Mouse (Mus musculus): ENCODE data around the gene Sct. TPM values are rescaled to one million over a fixed set of nuclear protein-coding genes. Genes with fewer than 3 reads are reported as not detected.
"Not testable (repeated sequence)": the region's sequence is repeated elsewhere in the genome, so short reads cannot be mapped to it uniquely, and the experiment has no call there.

The Sct gene
- polyA plus RNA-seq, 1 experiment from 2014 or later = 1.6 TPM

- no peak overlapping the region for H3K9ac ChIP-seq
- H3K9me3 ChIP-seq (replicated peaks) = no peaks in the 10 kb centered on the region
- ATAC-seq (replicated peaks; ENCODE audit: insufficient number of reproducible peaks, insufficient read depth, low FRiP score, low read depth) = no peak
- 30% methylated on average over 12 of the region's 12 CpGs for WGBS
- peak overlapping the region; percentile 71 for H3K4me3 ChIP-seq
- no peak overlapping the region for H3K27ac ChIP-seq
- H3K4me2 ChIP-seq = peak overlapping the region; percentile 89
- H3K4me1 ChIP-seq (replicated peaks) = peaks cover 16% of the 10 kb centered on the region
- peaks cover 42% of the 10 kb centered on the region for H3K36me3 ChIP-seq
- H3K27me3 ChIP-seq = no peaks in the 10 kb centered on the region
These were observed 14.0 kb downstream of the Sct start for GRCm38 (mm10) chr7:141264761-141265410.

- no peaks in the 10 kb centered on the region for H3K9me3 ChIP-seq (replicated peaks)
- H3K4me3 ChIP-seq = no peak overlapping the region
- no peak overlapping the region for H3K4me2 ChIP-seq
- no peaks in the 10 kb centered on the region for H3K27me3 ChIP-seq
- 70% methylated on average over 11 of the region's 11 CpGs for WGBS
- no peak overlapping the region for H3K9ac ChIP-seq
- peaks cover 16% of the 10 kb centered on the region for H3K4me1 ChIP-seq (replicated peaks)
- no peak for ATAC-seq (replicated peaks; ENCODE audit: insufficient number of reproducible peaks, insufficient read depth, low FRiP score, low read depth)
- H3K27ac ChIP-seq = no peak overlapping the region
- H3K36me3 ChIP-seq = peaks cover 49% of the 10 kb centered on the region
These were observed 14.8 kb downstream of the Sct start for GRCm38 (mm10) chr7:141264041-141264700.

- Histone ChIP-seq H3K9ac (no peak overlapping the region), H3K4me1 (replicated peaks) (peaks cover 16% of the 10 kb centered on the region), H3K27ac (no peak overlapping the region), H3K9me3 (replicated peaks) (no peaks in the 10 kb centered on the region), H3K4me3 (no peak overlapping the region), H3K27me3 (no peaks in the 10 kb centered on the region), H3K36me3 (peaks cover 54% of the 10 kb centered on the region), H3K4me2 (no peak overlapping the region)
- no peak for ATAC-seq (replicated peaks; ENCODE audit: insufficient number of reproducible peaks, insufficient read depth, low FRiP score, low read depth)
- WGBS = 86% methylated on average over 13 of the region's 13 CpGs
These were observed 15.3 kb downstream of the Sct start for GRCm38 (mm10) chr7:141263640-141264039.

GRCm38 (mm10) chr7:141261480-141261879 is 17.5 kb downstream of the Sct start:
- Histone ChIP-seq H3K9me3 (replicated peaks) (no peaks in the 10 kb centered on the region), H3K4me1 (replicated peaks) (peaks cover 14% of the 10 kb centered on the region), H3K36me3 (peaks cover 76% of the 10 kb centered on the region), H3K27ac (no peak overlapping the region), H3K4me3 (no peak overlapping the region), H3K27me3 (no peaks in the 10 kb centered on the region), H3K4me2 (no peak overlapping the region), H3K9ac (no peak overlapping the region)
- no peak for ATAC-seq (replicated peaks; ENCODE audit: insufficient number of reproducible peaks, insufficient read depth, low FRiP score, low read depth)
- WGBS = 91% methylated on average over 3 of the region's 3 CpGs

GRCm38 (mm10) chr7:141256159-141256558 is 22.8 kb downstream of the Sct start:
- no peak overlapping the region for H3K9ac ChIP-seq
- no peak overlapping the region for H3K27ac ChIP-seq
- no peaks in the 10 kb centered on the region for H3K4me1 ChIP-seq (replicated peaks)
- peaks cover 84% of the 10 kb centered on the region for H3K36me3 ChIP-seq
- 82% methylated on average over 10 of the region's 10 CpGs for WGBS
- H3K27me3 ChIP-seq = no peaks in the 10 kb centered on the region
- no peak overlapping the region for H3K4me3 ChIP-seq
- no peak overlapping the region for H3K4me2 ChIP-seq
- ATAC-seq (replicated peaks; ENCODE audit: insufficient number of reproducible peaks, insufficient read depth, low FRiP score, low read depth) = no peak
- H3K9me3 ChIP-seq (replicated peaks) = no peaks in the 10 kb centered on the region

GRCm38 (mm10) chr7:141250486-141250885 is 28.4 kb downstream of the Sct start:
- 85% methylated on average over 4 of the region's 4 CpGs for WGBS
- H3K4me3 ChIP-seq; H3K9ac ChIP-seq; H3K4me1 ChIP-seq (replicated peaks); H3K9me3 ChIP-seq (replicated peaks); H3K27ac ChIP-seq; ATAC-seq (replicated peaks; ENCODE audit: insufficient number of reproducible peaks, insufficient read depth, low FRiP score, low read depth); H3K4me2 ChIP-seq; H3K27me3 ChIP-seq: not testable (repeated sequence)
- H3K36me3 ChIP-seq = peaks cover 85% of the 10 kb centered on the region

GRCm38 (mm10) chr7:141231551-141231950 is 47.4 kb downstream of the Sct start:
- Histone ChIP-seq H3K9me3 (replicated peaks) (no peaks in the 10 kb centered on the region), H3K36me3 (peaks cover 52% of the 10 kb centered on the region), H3K4me3 (no peak overlapping the region), H3K9ac (no peak overlapping the region), H3K27ac (no peak overlapping the region), H3K27me3 (no peaks in the 10 kb centered on the region), H3K4me1 (replicated peaks) (peaks cover 21% of the 10 kb centered on the region), H3K4me2 (no peak overlapping the region)
- ATAC-seq (replicated peaks; ENCODE audit: insufficient number of reproducible peaks, insufficient read depth, low FRiP score, low read depth) = no peak
- 94% methylated on average over 10 of the region's 10 CpGs for WGBS

- ATAC-seq (replicated peaks; ENCODE audit: insufficient number of reproducible peaks, insufficient read depth, low FRiP score, low read depth) = no peak
These were observed 47.8 kb downstream of the Sct start for GRCm38 (mm10) chr7:141231111-141231510.

GRCm38 (mm10) chr7:141230570-141230969 is 48.4 kb downstream of the Sct start:
- Histone ChIP-seq H3K4me3 (no peak overlapping the region), H3K4me2 (peak overlapping the region; percentile 85), H3K36me3 (peaks cover 45% of the 10 kb centered on the region), H3K9ac (peak overlapping the region; percentile 0; the same call in 1 of the 2 replicates), H3K27me3 (no peaks in the 10 kb centered on the region), H3K9me3 (replicated peaks) (no peaks in the 10 kb centered on the region), H3K27ac (no peak overlapping the region), H3K4me1 (replicated peaks) (peaks cover 21% of the 10 kb centered on the region)
- ATAC-seq (replicated peaks; ENCODE audit: insufficient number of reproducible peaks, insufficient read depth, low FRiP score, low read depth) = no peak
- 92% methylated on average over 4 of the region's 4 CpGs for WGBS

More at GRCm38 (mm10) chr7:141231111-141231510, 47.8 kb downstream of the Sct start:
- 89% methylated on average over 3 of the region's 3 CpGs for WGBS
- peaks cover 21% of the 10 kb centered on the region for H3K4me1 ChIP-seq (replicated peaks)
- H3K27ac ChIP-seq = no peak overlapping the region
- H3K4me3 ChIP-seq = no peak overlapping the region
- H3K9me3 ChIP-seq (replicated peaks) = no peaks in the 10 kb centered on the region
- no peak overlapping the region for H3K4me2 ChIP-seq
- no peak overlapping the region for H3K9ac ChIP-seq
- H3K36me3 ChIP-seq = peaks cover 49% of the 10 kb centered on the region
- H3K27me3 ChIP-seq = no peaks in the 10 kb centered on the region

- WGBS = 44% methylated on average over 6 of the region's 6 CpGs
- 0 out of 2 replicates have a peak overlapping the region, but pooled peaks have one; percentile 93 for H3K27ac ChIP-seq
- H3K36me3 ChIP-seq = peaks cover 36% of the 10 kb centered on the region
- peak overlapping the region; percentile 91 for H3K9ac ChIP-seq
- no peaks in the 10 kb centered on the region for H3K27me3 ChIP-seq
- peaks cover 21% of the 10 kb centered on the region for H3K4me1 ChIP-seq (replicated peaks)
- peak overlapping the region; percentile 85 for H3K4me2 ChIP-seq
- H3K4me3 ChIP-seq = peak overlapping the region; percentile 92
- H3K9me3 ChIP-seq (replicated peaks) = no peaks in the 10 kb centered on the region
- no peak for ATAC-seq (replicated peaks; ENCODE audit: insufficient number of reproducible peaks, insufficient read depth, low FRiP score, low read depth)
These were observed 49.2 kb downstream of the Sct start for GRCm38 (mm10) chr7:141229702-141230101.
